Mouse (Mus musculus) hindbrain, embryonic 10.5 days (tissue): ENCODE data around the gene Jak3. TPM values are rescaled to one million over a fixed set of nuclear protein-coding genes. Genes with fewer than 3 reads are reported as not detected.
"Not testable (repeated sequence)": the region's sequence is repeated elsewhere in the genome, so short reads cannot be mapped to it uniquely, and the experiment has no call there.

Source experiments
- DNase-seq: peaks from one replicate; pipeline ENCODE4 v3.0.0-alpha.2; 2017; ENCODE audit warnings: low spot score
- H3K27ac ChIP-seq: fragments of 300-500 bp; sonication (generic); 2 replicates; pipeline ENCODE4 v1.5.1; 2016; ENCODE audit warnings: mild to moderate bottlenecking, moderate library complexity
- H3K27me3 ChIP-seq: fragments of 300-500 bp; sonication (generic); 2 replicates; pipeline ENCODE4 v1.6.1; 2016; ENCODE audit warnings: mild to moderate bottlenecking; ENCODE audit not compliant: poor library complexity, insufficient read depth, severe bottlenecking
- H3K36me3 ChIP-seq: fragments of 300-500 bp; sonication (generic); 2 replicates; pipeline ENCODE4 v1.6.1; 2016; ENCODE audit warnings: mild to moderate bottlenecking, moderate library complexity
- H3K4me1 ChIP-seq: fragments of 300-500 bp; sonication (generic); replicated peaks from 2 replicates; pipeline ENCODE4 v1.6.1; 2016; ENCODE audit warnings: mild to moderate bottlenecking
- H3K4me3 ChIP-seq: fragments of 300-500 bp; sonication (generic); 2 replicates; pipeline ENCODE4 v1.5.1; 2016; ENCODE audit warnings: mild to moderate bottlenecking, moderate library complexity
- H3K9me3 ChIP-seq: fragments of 300-500 bp; sonication (generic); 2 replicates; pipeline ENCODE4 v1.6.1; 2016; ENCODE audit warnings: mild to moderate bottlenecking, moderate library complexity
- WGBS: fragments of 180-500 bp; shearing (Covaris S2); methylation state at CpG from one replicate; pipeline ENCODE4 v1.1.7; 2016; 5-methylcytosine and 5-hydroxymethylcytosine counted together
- polyA plus RNA-seq: library from polyadenylated mRNA; unstranded; fragments of >200 nt; fragmentation: Nextera tagmentation; extraction: Ambion mirVana; gene quantifications from 2 replicates; pipeline ENCODE4 v1.2.1, GENCODE M21; 2016

Jak3 gene
- polyA plus RNA-seq, 1 experiment from 2014 or later: 3.6 TPM

DNA sequence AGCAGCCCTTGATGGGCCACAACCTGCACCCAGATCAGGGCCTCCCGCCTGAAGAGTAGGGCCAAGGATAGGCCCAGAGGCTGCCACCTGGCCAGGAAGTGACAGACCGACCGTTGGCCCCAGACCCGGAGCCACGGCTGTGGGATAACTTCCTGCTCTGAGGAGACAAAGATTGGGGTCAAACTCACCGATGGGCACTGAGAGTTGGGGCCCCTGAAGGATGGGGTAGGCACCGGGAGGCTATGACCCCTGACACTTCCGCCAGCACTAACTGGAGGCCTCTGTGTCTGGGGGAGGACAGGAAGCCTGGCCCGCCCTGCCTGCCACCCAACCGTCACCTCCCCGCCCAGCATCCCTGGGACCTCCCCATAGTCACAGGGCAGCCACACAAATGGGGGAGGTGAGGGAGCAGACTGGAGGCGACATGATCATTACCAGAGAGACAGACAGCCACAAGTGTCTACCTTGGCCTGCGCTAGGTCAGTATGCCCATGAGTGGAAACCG, 47.0 kb downstream of the Jak3 start:
- H3K4me1 ChIP-seq: peaks cover 75% of the 10 kb centered on the region
- H3K27ac ChIP-seq: no peak overlapping the region; the same call in 1 of the 2 replicates
- no peak for DNase-seq
- peaks cover 45% of the 10 kb centered on the region for H3K27me3 ChIP-seq
- H3K4me3 ChIP-seq: no peak overlapping the region
- whole genome bisulfite sequencing: 64% methylated on average over 14 of the region's 14 CpGs
- H3K9me3 ChIP-seq: no peaks in the 10 kb centered on the region
- H3K36me3 ChIP-seq: 0 out of 2 replicates have a peak, but pooled peaks cover under 1% of the 10 kb centered on the region

DNA sequence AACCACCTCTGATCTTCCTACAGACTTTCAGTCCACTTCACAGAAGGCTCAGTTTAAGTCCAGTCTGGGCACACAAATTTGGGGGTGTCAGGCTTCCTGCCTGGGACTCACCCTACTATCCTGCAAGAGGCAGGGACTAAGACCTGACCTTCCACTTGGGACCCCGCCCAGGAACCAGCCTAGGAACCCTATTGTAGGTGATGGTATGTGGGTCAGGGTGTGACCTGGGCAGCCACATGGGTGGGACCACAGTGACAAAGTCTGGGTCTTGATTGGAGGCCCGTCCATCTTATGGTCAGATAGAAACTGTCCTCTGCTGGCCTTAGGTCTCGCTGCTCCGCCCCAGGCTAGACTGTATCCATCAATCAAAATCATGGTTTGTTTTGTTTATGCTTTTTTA, 48.3 kb downstream of the Jak3 start:
- Histone ChIP-seq H3K9me3 (no peaks in the 10 kb centered on the region), H3K4me3 (peak overlapping the region; percentile 82; the same call in 1 of the 2 replicates), H3K36me3 (no peaks in the 10 kb centered on the region), H3K27me3 (peaks cover 56% of the 10 kb centered on the region), H3K4me1 (peaks cover 75% of the 10 kb centered on the region), H3K27ac (no peak overlapping the region)
- no peak for DNase-seq
- 68% methylated on average over 4 of the region's 4 CpGs for WGBS

DNA sequence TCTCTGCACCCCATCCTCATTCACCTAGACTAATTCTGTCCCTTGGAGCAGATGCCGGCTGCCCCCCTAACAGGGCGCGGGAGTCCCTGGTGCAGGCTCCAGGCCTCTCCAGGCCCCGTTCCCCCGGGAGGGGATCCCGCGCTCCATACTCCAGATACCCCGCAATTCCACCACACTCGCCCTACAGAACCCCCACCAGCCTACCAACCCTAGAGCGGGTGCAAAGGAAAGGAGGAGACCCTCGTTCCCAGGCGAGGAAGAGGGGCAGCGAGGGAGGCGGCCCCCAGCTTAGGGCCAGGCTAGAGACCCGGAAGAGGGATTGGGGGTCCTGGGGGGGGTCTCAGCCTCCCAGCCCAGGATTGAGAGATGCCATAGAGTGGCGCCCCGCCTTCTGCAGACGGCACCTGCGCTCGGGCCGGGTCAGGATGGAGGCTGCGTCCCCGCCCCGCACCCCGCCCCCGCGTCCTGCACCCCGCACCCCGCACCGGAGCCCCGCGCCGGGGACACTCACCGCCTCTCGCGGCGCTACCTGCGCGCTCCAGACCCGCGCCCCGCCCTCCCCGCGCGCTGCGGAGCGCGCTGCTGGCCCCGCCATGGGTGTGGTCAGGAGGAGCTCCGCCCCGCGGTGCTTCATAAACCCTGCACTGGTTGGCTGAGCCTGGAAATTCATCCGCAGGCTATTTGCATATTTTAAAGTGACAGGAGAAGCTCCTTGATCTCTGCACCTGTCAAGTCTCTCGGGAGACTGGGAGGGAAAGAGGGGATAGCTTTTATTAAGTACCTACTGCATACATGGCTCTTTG, 49.2 kb downstream of the Jak3 start, which contains the start of gene Fcho1:
TSS of gene Fcho1 (minus strand) at position 595 of the 803 bp plus-strand sequence.
- no peaks in the 10 kb centered on the region for H3K36me3 ChIP-seq
- H3K4me3 ChIP-seq: peak within 1 kb of the TSS; percentile 82
- peaks cover 67% of the 10 kb centered on the region for H3K4me1 ChIP-seq
- peak within 1 kb of the TSS; percentile 89 for H3K27ac ChIP-seq
- no peaks in the 10 kb centered on the region for H3K9me3 ChIP-seq
- DNase-seq: peak; percentile 78
- 1% methylated on average over 54 of the region's 54 CpGs for WGBS
- peaks cover 62% of the 10 kb centered on the region for H3K27me3 ChIP-seq

- H3K27me3 ChIP-seq: peaks cover 67% of the 10 kb centered on the region
- H3K36me3 ChIP-seq: no peaks in the 10 kb centered on the region
- peak; percentile 47 for DNase-seq
- H3K9me3 ChIP-seq: no peaks in the 10 kb centered on the region
- peak overlapping the region; percentile 50 for H3K4me3 ChIP-seq
- peak overlapping the region; percentile 75 for H3K27ac ChIP-seq
- H3K4me1 ChIP-seq: peaks cover 38% of the 10 kb centered on the region
- WGBS: 5% methylated on average over 21 of the region's 21 CpGs
These were observed 52.2 kb downstream of the Jak3 start for GRCm38 (mm10) chr8:71728240-71728785.

DNA sequence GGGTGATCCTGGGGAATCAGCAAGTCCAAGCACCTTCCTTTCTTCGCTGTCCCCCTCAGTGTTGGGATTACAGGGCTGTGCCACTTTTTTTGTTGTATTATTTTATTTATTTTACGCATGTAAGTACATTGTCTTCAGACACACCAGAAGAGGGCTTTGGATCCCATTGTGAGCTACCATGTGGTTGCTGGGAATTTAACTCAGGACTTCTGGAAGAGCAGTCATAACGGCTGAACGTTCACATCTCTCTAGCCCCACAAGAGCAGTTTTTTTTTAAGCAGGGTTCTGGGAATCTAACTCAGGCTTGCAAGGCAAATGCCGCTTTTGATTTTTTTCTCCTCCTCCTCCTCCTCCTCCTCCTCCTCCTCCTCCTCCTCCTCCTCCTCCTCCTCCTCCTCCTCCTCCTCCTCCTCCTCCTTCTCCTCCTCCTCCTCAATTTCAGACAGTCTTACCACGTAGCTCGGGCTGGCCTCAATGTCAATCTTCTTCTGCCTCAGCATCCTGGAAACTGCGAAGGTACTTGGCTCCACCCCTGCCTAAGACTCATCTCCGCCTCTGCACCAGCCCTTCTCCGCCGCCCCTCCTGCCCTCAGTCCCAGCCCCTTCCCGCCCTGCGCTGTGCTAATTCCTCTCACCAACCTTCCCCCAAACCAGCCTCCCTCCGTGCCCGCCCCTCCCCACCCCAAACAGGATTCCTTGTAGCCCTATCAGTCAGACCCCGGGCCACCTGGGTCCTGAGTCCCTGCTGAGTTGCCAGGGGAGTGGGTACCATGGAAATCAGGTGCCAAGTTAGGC, 52.9 kb downstream of the Jak3 start:
- peak; percentile 19 for DNase-seq
- Histone ChIP-seq H3K4me3 (peak overlapping the region; percentile 50), H3K36me3 (no peaks in the 10 kb centered on the region), H3K27me3 (peaks cover 60% of the 10 kb centered on the region), H3K9me3 (no peaks in the 10 kb centered on the region), H3K27ac (peak overlapping the region; percentile 75), H3K4me1 (peaks cover 37% of the 10 kb centered on the region)
- 4% methylated on average over 16 of the region's 16 CpGs for WGBS

GRCm38 (mm10) chr8:71731652-71732230, 55.6 kb downstream of the Jak3 start:
- Histone ChIP-seq H3K27me3 (peaks cover 39% of the 10 kb centered on the region), H3K9me3 (no peaks in the 10 kb centered on the region), H3K36me3 (no peaks in the 10 kb centered on the region), H3K4me3 (no peak overlapping the region), H3K27ac (no peak overlapping the region), H3K4me1 (peaks cover 17% of the 10 kb centered on the region)
- peak; percentile 37 for DNase-seq
- WGBS: 63% methylated on average over 3 of the region's 3 CpGs

GRCm38 (mm10) chr8:71738316-71738715, 62.2 kb downstream of the Jak3 start:
- H3K27me3 ChIP-seq, H3K4me1 ChIP-seq, H3K9me3 ChIP-seq, H3K4me3 ChIP-seq, H3K36me3 ChIP-seq, H3K27ac ChIP-seq, DNase-seq: not testable (repeated sequence)

Other genes starting within 250 kb of the Jak3 start
- gene Abhd8, start 212.6 kb upstream of the Jak3 start, polyA plus RNA-seq: 76.3 and 88.4 TPM in 2 replicates
- 221 and 249 TPM in 2 replicates for gene Mrpl34, start 211.3 kb upstream of the Jak3 start, polyA plus RNA-seq
- 147 and 169 TPM in 2 replicates for gene Dda1, start 207.1 kb upstream of the Jak3 start, polyA plus RNA-seq
- 3.3 and 6.8 TPM in 2 replicates for gene Ano8, start 190.3 kb upstream of the Jak3 start, polyA plus RNA-seq
- 18.2 and 22.5 TPM in 2 replicates for gene Gtpbp3, start 188.2 kb upstream of the Jak3 start, polyA plus RNA-seq
- gene Plvap, start 164.5 kb upstream of the Jak3 start, polyA plus RNA-seq: 50.2 and 52.7 TPM in 2 replicates
- 0.51 and 0.60 TPM in 2 replicates for gene Ccdc194, start 150.6 kb upstream of the Jak3 start, polyA plus RNA-seq
- gene Bst2, start 138.8 kb upstream of the Jak3 start, polyA plus RNA-seq: 8.9 and 9.6 TPM in 2 replicates
- 68.7 and 71.6 TPM in 2 replicates for gene Mvb12a, start 133.4 kb upstream of the Jak3 start, polyA plus RNA-seq
- gene Tmem221, start 117.4 kb upstream of the Jak3 start, polyA plus RNA-seq: 0.18 and 0.26 TPM in 2 replicates
- not detected in 2 replicates for gene Nxnl1, start 109.7 kb upstream of the Jak3 start, polyA plus RNA-seq
- gene Slc27a1, start 107.4 kb upstream of the Jak3 start, polyA plus RNA-seq: 24.1 and 28.9 TPM in 2 replicates
- 254 and 268 TPM in 2 replicates for gene Pgls, start 84.1 kb upstream of the Jak3 start, polyA plus RNA-seq
- gene Fam129c, start 78.6 kb upstream of the Jak3 start, polyA plus RNA-seq: 5.0 and 5.3 TPM in 2 replicates
- 55.3 and 58.5 TPM in 2 replicates for gene Colgalt1, start 65.3 kb upstream of the Jak3 start, polyA plus RNA-seq
- 4.4 and 8.4 TPM in 2 replicates for gene Unc13a, start 4.5 kb upstream of the Jak3 start, polyA plus RNA-seq
- 0.37 and 0.58 TPM in 2 replicates for gene Insl3, start 12.9 kb downstream of the Jak3 start, polyA plus RNA-seq
- gene B3gnt3, start 25.5 kb downstream of the Jak3 start, polyA plus RNA-seq: 0.64 and 1.0 TPM in 2 replicates
- gene Fcho1, start 49.4 kb downstream of the Jak3 start, polyA plus RNA-seq: 16.7 and 26.9 TPM in 2 replicates
- 4.3 and 5.3 TPM in 2 replicates for gene Zfp709, start 205.7 kb downstream of the Jak3 start, polyA plus RNA-seq
- gene Zfp882, start 232.3 kb downstream of the Jak3 start, polyA plus RNA-seq: 8.6 and 8.7 TPM in 2 replicates
- 31.7 and 34.2 TPM in 2 replicates for gene Zfp617, start 232.3 kb downstream of the Jak3 start, polyA plus RNA-seq